Mouse (Mus musculus) intestine, embryonic 16.5 days (tissue): ENCODE data around the gene Fn1. TPM values are rescaled to one million over a fixed set of nuclear protein-coding genes. Genes with fewer than 3 reads are reported as not detected.

Experiments used
- ATAC-seq: fragments of 200-750 bp; cut with Nextera tagmentation; 2 replicates; pipeline ENCODE4 v1.8.0; 2017; ENCODE audit warnings: moderate TSS enrichment, moderate library complexity
- H3K27ac ChIP-seq: fragments of 300-500 bp; sonication (generic); 2 replicates; pipeline ENCODE4 v1.5.1; 2014; ENCODE audit warnings: mild to moderate bottlenecking, low read length
- H3K27me3 ChIP-seq: fragments of 300-500 bp; sonication (generic); replicated peaks from 2 replicates; pipeline ENCODE4 v1.6.1; 2014; ENCODE audit warnings: low read length, control low read depth, mixed read lengths; ENCODE audit not compliant: control insufficient read depth, insufficient read depth
- H3K36me3 ChIP-seq: fragments of 300-500 bp; sonication (generic); 2 replicates; pipeline ENCODE4 v1.6.1; 2014; ENCODE audit warnings: low read length, control low read depth; ENCODE audit not compliant: control insufficient read depth, insufficient read depth
- H3K4me1 ChIP-seq: fragments of 300-500 bp; sonication (generic); 2 replicates; pipeline ENCODE4 v1.6.1; 2014; ENCODE audit warnings: low read length, control low read depth, mixed read lengths; ENCODE audit not compliant: control insufficient read depth, insufficient read depth
- H3K4me2 ChIP-seq: fragments of 300-500 bp; sonication (generic); 2 replicates; pipeline ENCODE4 v1.6.1; 2014; ENCODE audit warnings: low read depth, low read length, control low read depth
- H3K4me3 ChIP-seq: fragments of 300-500 bp; sonication (generic); 2 replicates; pipeline ENCODE4 v1.5.1; 2014; ENCODE audit warnings: mild to moderate bottlenecking, low read length
- H3K9ac ChIP-seq: fragments of 300-500 bp; sonication (generic); 2 replicates; pipeline ENCODE4 v1.6.1; 2014; ENCODE audit warnings: low read depth, low read length
- H3K9me3 ChIP-seq: fragments of 300-500 bp; sonication (generic); 2 replicates; pipeline ENCODE4 v1.6.1; 2016; ENCODE audit warnings: low read length, control low read depth; ENCODE audit not compliant: control insufficient read depth
- WGBS: fragments of 180-500 bp; shearing (Covaris S2); extraction: QIAGEN DNeasy Blood & Tissue Kit; methylation state at CpG from one replicate; pipeline ENCODE4 v1.1.7; 2014; 5-methylcytosine and 5-hydroxymethylcytosine counted together
- polyA plus RNA-seq: library from polyadenylated mRNA; unstranded; fragments of >200 nt; fragmentation: Nextera tagmentation; extraction: Ambion mirVana; gene quantifications from 2 replicates; pipeline ENCODE4 v1.2.1, GENCODE M21; 2015

Fn1 gene
- polyA plus RNA-seq, 1 experiment from 2014 or later, result 63.2 TPM

DNA sequence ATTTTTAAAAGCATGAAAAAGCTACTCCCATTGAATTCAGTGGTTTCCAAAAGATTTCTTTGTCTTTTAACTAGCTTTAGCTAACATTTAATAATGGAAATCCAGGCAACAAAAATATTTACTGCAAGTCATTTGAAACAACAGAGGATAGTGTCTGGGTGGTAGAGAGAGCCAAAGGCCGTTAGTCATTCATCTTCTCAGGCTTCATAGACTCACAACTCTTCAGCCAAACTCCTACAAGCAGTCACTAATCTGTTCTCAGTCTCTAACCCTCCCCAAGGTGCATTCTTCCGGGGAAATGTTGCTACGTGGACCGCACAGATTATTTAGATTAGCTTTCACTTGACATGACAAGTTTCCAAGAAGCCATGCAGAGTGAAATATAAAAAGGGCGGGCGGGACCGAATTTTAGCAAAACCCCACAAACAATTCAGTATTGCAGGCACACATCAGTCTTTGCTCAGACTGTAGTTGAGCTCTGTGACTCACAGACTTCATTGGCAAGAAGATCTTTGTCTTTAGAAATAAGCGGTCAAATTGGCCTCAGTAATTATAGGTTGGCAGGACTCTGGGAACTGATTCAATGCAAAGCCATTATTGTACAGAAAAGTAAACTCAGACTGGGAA, 27.2 kb upstream of the Fn1 start:
- no peak overlapping the region for H3K9ac ChIP-seq
- H3K9me3 ChIP-seq, result no peaks in the 10 kb centered on the region
- H3K4me3 ChIP-seq, result no peak overlapping the region
- WGBS, result 79% methylated on average over 8 of the region's 8 CpGs
- no peaks in the 10 kb centered on the region for H3K27me3 ChIP-seq
- H3K4me2 ChIP-seq, result no peak overlapping the region
- ATAC-seq, result no peak
- H3K27ac ChIP-seq, result no peak overlapping the region
- no peaks in the 10 kb centered on the region for H3K36me3 ChIP-seq
- H3K4me1 ChIP-seq, result peaks cover 12% of the 10 kb centered on the region

DNA sequence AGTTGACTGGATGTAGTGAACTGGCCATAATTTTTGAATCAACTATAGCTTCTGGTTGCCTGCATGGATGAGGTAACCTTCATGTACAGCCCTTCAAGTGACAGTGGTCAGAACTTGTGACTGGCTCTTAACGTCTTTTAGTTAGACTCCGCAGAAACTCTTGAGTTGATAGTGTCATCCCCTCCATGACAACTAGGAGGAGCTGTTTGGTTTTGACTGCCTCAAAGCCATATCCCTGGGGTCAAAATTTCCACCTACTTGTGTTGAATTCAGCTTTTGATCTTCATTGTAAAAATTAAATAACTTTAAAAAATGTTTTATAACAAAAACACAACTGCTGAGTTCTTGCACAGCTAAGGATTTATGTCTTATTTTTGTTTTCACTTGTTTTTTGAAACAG, 22.4 kb upstream of the Fn1 start:
- 81% methylated on average over 2 of the region's 2 CpGs for WGBS
- no peak for ATAC-seq
- Histone ChIP-seq H3K4me2 (no peak overlapping the region), H3K27me3 (no peaks in the 10 kb centered on the region), H3K9ac (no peak overlapping the region), H3K27ac (no peak overlapping the region), H3K9me3 (no peaks in the 10 kb centered on the region), H3K36me3 (no peaks in the 10 kb centered on the region), H3K4me3 (no peak overlapping the region), H3K4me1 (no peaks in the 10 kb centered on the region)

DNA sequence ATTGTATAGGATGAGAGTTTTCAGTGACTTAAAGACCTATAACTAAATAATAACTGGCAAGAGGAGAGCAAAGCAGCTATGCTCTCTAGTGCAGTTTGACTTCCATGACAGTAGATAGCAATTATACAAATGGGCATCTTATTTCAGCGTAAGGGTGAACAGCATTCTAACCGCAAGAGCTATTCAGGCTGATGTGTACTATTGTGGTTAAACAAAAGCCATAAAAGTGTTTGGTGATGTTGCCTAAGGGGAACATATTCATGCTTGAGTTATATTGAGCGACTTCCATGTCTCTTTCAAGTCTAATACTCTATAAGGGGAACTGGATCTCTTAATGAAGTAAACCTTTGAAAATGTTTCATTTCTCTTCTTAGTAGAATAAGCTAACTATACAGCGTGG, 21.3 kb upstream of the Fn1 start:
- ATAC-seq, result no peak

DNA sequence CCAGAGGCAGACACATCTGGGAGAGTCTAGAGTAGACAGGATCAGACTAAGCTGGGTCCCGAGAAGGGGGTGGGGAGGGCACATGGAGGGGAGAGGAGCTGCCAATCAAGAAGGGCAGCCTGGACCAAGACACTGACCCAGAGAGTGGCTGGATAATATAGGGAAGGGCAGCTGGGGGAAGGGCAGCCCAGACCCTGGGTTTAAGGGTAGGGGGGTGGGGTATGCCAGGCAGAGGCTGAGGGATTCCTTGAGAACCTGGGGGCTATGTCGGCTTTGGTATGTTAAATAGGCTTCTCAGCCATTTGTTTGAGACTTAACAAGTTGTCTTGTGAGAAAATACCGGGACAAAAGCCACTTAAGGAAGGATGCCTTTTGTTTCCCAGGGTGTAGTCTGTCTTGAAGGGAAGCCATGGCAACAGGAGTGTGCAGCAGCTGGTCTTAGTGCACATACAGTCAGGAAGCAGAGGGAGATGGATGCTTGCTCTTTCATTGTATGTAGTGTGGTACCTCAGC, 20.5 kb upstream of the Fn1 start:
- H3K27ac ChIP-seq, result no peak overlapping the region
- H3K4me2 ChIP-seq, result no peak overlapping the region
- no peak overlapping the region for H3K9ac ChIP-seq
- no peaks in the 10 kb centered on the region for H3K36me3 ChIP-seq
- no peaks in the 10 kb centered on the region for H3K4me1 ChIP-seq
- H3K4me3 ChIP-seq, result no peak overlapping the region
- no peak for ATAC-seq
- 19% methylated on average over 3 of the region's 3 CpGs for WGBS
- no peaks in the 10 kb centered on the region for H3K9me3 ChIP-seq
- no peaks in the 10 kb centered on the region for H3K27me3 ChIP-seq

More for the DNA sequence above, 21.3 kb upstream of the Fn1 start:
- WGBS, result 87% methylated on average over 4 of the region's 4 CpGs
- Histone ChIP-seq H3K4me1 (no peaks in the 10 kb centered on the region), H3K4me2 (no peak overlapping the region), H3K9ac (no peak overlapping the region), H3K4me3 (no peak overlapping the region), H3K27me3 (no peaks in the 10 kb centered on the region), H3K36me3 (no peaks in the 10 kb centered on the region), H3K9me3 (no peaks in the 10 kb centered on the region), H3K27ac (no peak overlapping the region)

DNA sequence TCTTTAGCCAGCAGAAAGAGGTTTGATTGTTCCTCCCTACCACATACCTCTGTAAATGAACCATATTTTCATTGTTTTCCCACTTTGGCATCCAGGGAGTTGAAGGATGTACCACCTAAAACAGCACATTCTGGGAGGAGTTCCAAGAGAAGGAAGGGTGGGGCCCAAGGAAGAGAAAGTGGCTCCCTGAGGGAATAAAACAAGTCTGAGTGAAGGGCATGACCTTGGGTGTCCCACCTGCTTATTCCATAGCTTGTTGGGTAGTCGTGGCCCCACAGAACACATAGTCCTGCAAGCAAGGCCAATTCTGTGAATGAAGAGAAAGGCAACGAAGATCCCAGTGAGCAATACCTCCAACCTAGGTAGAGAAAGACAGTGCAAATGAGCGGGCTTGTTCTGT, 19.3 kb upstream of the Fn1 start:
- H3K36me3 ChIP-seq, result no peaks in the 10 kb centered on the region
- H3K27me3 ChIP-seq, result no peaks in the 10 kb centered on the region
- no peaks in the 10 kb centered on the region for H3K4me1 ChIP-seq
- H3K4me3 ChIP-seq, result no peak overlapping the region
- H3K27ac ChIP-seq, result no peak overlapping the region
- H3K4me2 ChIP-seq, result no peak overlapping the region
- 79% methylated on average over 3 of the region's 3 CpGs for WGBS
- no peak for ATAC-seq
- H3K9me3 ChIP-seq, result no peaks in the 10 kb centered on the region
- H3K9ac ChIP-seq, result no peak overlapping the region

DNA sequence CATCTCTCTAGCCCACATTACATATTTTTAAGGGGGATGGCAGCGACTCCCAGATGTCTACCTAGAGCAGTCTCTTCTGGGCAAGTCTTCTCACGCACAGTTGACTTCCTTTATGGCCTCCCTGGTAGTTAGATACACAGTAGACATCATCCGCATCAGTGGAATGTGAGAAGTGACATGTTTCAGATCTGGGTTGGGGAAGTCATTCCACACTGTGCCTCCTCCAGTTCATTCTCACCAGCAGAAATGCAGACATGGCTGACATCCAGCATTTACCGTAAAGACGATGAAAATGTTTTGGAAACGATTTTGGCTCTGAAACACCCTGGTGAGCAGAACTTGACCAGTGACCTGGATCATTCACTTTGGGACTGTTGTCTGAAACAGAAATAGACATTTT, 10.2 kb upstream of the Fn1 start:
- no peak overlapping the region for H3K9ac ChIP-seq
- H3K9me3 ChIP-seq, result 0 out of 2 replicates have a peak, but pooled peaks cover 3% of the 10 kb centered on the region
- H3K4me1 ChIP-seq, result no peaks in the 10 kb centered on the region
- H3K4me2 ChIP-seq, result no peak overlapping the region
- no peak overlapping the region for H3K27ac ChIP-seq
- ATAC-seq, result no peak
- no peaks in the 10 kb centered on the region for H3K27me3 ChIP-seq
- no peaks in the 10 kb centered on the region for H3K36me3 ChIP-seq
- WGBS, result 94% methylated on average over 6 of the region's 6 CpGs
- no peak overlapping the region for H3K4me3 ChIP-seq

DNA sequence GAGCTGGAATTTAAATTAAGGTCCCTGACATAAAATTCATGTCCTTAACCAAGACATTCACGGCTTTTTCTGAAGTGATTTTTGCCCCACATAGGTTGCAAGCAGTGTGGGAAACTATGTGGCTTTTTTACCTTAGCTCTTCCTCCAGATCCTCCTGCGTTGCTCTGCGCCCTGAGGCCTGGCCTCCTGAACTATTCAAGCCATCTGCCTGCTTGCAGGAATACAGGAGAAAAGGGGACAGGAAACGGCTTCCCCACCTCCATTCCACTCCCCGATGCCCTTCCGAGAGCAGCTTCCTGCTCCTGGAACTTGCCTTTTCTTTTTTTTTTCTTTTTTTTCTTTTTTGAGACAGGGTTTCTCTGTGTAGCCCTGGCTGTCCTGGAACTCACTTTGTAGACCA, 5.6 kb upstream of the Fn1 start:
- Histone ChIP-seq H3K36me3 (no peaks in the 10 kb centered on the region), H3K4me1 (no peaks in the 10 kb centered on the region), H3K27ac (no peak overlapping the region), H3K4me2 (no peak overlapping the region), H3K9ac (no peak overlapping the region), H3K9me3 (0 out of 2 replicates have a peak, but pooled peaks cover 3% of the 10 kb centered on the region), H3K27me3 (no peaks in the 10 kb centered on the region), H3K4me3 (no peak overlapping the region)
- ATAC-seq, result no peak
- WGBS, result 56% methylated on average over 6 of the region's 6 CpGs

DNA sequence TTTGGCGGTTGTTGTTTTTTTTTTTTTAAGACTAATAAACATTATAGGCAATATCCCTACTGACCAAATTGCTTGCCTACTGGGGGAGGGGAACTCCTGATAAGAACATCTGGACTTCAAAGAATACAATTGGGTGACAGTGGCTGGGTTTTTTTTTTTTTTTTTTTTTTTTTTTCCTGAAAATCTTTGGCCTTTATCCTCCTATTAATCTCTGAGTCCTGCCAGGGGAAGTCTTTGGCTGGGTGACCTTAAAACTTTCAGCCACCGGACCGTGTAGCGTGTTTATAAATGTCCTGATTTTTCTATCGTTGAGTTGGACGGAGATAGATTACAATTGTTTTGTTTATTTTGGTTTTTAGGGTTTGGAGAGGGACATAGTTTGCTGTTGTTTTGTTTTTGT, 3.3 kb upstream of the Fn1 start:
- Histone ChIP-seq H3K4me3 (no peak overlapping the region), H3K4me1 (peaks cover 2% of the 10 kb centered on the region; the same call in 1 of the 2 replicates), H3K9ac (no peak overlapping the region), H3K9me3 (no peaks in the 10 kb centered on the region), H3K36me3 (no peaks in the 10 kb centered on the region), H3K27ac (no peak overlapping the region), H3K4me2 (no peak overlapping the region), H3K27me3 (no peaks in the 10 kb centered on the region)
- ATAC-seq, result no peak
- 54% methylated on average over 6 of the region's 6 CpGs for WGBS

DNA sequence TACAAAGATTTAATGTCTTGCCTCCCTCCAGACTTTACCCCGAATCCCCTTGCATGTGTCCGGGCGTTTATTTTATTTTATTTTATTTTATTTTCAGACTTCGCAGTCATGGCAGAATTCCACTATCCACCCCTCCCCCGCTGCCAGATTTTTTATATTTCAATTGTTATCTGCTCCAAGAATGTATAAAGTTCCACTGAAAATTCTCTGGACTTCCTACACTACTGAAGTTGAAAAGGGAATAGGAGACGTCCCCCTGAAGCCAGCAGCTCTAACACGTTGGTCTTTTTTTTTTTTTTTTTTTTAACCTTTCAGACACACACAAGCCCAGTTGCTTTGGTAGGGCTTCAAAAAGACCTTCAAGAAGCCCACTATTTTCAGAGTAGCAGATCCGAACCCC, 1.2 kb upstream of the Fn1 start:
- peaks cover 12% of the 10 kb centered on the region for H3K4me1 ChIP-seq
- WGBS, result 17% methylated on average over 8 of the region's 8 CpGs
- peak overlapping the region; percentile 83; the same call in 1 of the 2 replicates for H3K9ac ChIP-seq
- H3K27me3 ChIP-seq, result no peaks in the 10 kb centered on the region
- H3K4me2 ChIP-seq, result peak overlapping the region; percentile 94
- H3K27ac ChIP-seq, result peak overlapping the region; percentile 87; the same call in 1 of the 2 replicates
- H3K9me3 ChIP-seq, result no peaks in the 10 kb centered on the region
- ATAC-seq, result no peak
- no peaks in the 10 kb centered on the region for H3K36me3 ChIP-seq
- H3K4me3 ChIP-seq, result peak overlapping the region; percentile 68
